Mouse (Mus musculus) cerebellum, postnatal 25 days (tissue): ENCODE results near the gene Slc17a3.

Experiments used
- DNase-seq, 2 experiments: peaks; one replicate each; pipeline ENCODE4 v3.0.0; 2021; ENCODE audit warnings: mixed read lengths in 2 of 2

Slc17a3 gene

DNA sequence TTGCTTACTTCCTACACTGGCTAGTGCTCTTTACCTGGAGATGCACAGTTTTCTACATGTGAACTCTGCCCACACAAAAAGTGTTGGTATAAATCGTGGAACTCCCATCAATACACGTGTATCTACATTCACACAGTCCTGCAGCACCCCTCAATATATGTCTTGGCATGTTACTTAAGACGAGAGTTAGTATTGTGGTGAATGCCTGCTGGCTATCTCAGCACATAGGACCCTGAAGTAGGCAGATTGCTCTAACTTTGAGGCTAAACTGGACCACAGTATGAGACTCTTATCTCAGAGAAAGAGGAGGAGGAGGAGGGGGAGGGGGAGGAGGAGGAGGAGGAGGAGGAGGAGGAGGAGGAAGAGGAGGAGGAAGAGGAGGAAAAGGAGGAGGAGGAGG lies 39.9 kb downstream of the Slc17a3 start:
- no peak for DNase-seq

DNA sequence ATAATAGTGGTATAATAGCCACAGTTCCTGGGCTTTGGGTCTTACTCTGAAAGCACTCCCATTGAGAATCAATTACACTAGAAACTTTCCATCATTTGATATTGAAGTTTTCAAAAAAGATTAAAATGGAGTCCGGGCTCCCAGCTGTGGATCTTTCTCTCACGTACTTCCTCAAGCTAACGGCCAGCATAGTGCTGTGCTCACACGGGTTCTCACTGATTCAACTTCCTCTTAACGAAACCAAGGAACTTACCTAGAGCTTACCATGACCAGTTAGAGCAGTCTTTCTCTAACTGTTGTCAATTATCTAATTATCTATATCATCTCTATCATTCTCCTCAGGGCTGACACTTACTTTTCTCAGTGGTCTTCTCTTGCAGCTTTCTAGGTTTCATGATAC lies 40.4 kb downstream of the Slc17a3 start:
- no peak for DNase-seq

DNA sequence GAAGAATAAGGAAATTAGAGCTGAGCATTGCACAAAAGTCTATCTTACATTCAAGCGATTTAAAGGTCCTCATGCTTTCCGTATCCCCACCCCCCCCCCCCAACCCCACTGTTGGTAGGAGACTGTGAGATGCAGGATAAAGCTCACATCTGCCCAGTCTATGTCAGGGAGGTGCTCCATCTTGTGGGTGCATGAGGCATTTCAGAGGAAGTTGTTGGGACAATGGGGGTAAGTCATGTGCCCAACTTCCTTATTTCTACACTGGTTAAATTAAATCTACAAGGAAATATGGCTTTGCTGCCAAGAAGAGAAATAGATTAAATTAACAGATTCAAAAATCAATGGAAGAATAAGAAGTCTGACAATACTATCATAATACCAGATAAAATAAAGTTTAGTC lies 46.3 kb downstream of the Slc17a3 start:
- DNase-seq = no peak

DNA sequence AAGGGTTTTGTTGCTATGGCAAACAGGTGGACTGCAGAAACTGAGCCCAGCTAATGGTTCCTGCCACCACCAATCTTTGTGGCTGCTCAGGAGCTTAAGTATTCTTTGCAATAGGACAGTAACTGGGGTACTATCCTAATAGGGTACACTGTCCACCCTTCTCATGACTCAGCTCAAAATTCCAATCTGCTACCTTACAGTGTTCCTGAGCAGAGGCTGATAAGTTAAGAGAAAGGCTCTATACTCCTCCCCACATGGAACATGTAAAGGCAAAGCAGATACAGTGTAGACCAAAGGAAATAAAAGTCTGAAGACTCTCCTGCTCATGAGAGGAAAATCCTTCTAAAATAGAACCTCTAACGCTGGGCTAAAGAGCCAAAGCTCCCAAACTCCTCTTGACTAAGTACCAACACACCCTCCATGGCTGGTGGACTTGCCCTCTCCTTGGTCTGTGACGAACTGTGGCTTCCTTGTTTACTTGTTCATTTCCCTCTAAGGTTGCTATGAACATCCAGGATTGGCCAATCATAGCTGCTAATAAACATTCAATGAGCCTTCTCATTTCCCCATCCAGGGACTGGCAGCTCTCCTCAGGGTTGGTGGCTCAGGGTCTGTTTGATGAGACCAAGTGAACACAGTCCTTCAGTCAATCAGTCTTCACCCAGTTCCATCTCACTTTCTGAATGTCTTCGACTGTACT lies 47.9 kb downstream of the Slc17a3 start:
- no peak for DNase-seq

DNA sequence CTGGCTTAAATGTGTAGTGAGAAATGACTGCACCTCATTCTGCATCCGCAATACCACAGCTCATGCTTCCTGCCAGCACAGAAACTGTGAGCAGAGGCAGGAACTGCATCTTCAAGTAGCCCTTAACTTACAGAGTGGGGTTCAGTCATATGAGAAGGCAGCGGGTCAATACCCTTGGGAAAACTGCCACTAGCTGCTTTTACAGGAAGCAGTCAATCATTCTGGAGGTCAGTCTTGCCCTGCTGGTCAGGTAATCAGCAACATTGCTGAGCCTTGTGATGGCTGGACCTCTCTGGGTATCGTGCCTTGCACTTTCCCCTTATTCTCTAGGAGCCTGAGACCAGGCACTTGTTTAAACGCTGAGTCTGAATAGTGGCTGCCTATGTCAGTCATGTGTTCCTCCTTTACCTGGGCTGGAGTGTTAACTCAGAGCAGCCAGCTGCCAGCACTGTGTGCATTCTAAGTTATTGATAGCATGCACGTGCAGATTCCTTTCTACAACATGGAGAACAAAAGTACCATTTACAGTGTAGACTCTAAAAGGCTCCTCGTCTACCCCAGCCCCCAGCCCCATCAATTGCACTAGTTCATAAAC lies 49.9 kb downstream of the Slc17a3 start:
- DNase-seq = no peak

DNA sequence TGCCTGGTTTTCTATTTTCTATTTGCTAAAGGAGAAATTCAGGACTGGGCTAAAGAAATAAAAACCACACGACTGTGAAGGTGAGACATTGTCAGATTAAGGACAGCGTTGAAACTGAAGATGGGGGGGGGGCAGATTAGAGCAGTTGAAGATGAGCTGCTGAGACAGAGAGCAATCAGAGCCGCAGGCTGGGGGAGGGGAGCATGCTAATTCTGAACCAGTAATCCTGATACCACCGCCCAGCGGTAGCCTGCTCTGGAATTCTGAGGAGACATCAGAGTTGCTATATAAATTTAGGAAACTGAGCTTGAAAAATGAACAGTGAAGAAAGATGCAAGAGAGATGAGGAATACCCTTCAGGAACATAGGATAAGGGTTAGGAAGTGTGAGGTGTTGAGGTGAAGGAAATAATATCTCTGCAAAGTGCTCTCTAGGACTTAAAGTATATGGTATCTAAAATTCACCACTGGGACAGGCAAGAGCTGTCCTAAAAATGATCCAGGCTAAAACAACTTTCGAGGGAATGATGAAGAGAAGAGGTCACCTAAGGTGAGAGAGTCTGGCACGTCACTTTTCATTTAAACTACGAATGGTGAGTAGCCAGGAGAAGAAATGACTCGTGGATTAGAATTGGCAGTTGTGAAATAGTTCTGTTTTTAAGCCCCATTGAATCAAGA lies 53.5 kb downstream of the Slc17a3 start:
- no peak for DNase-seq

DNA sequence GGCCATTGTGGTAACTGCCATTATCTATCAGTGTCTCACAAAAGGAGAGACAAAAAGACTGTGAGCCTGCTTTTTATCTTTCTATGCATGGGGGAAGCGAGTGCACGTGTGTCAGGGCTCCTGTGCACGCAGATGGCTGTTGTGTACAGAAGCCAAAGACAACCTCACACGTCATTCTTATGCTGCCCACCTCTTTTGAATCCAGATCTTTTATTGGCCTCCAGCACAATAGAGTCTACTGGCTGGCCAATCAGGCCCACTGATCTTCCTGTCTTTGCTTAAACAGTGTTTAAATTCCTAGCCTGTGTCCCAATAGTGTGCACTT lies 54.0 kb downstream of the Slc17a3 start:
- DNase-seq = no peak

DNA sequence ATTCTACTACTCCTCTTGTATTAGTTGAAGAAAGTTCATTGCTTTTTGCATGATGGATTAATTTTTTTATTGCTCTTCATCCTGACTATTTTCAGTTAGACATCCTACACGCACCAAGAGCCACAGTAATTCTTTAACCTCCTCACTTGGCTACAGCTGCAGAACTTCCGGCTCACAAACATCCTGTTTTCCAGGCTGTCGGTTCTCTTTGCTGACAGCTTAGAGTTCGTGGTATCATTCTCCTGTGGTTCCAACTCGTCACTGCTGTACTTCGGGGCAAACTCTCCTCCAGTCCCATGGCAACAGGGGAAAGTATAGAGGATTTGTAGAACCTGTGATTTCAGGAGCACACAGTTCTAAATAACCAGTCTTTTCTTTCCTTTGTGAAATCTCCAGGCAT lies 59.0 kb downstream of the Slc17a3 start:
- DNase-seq = no peak

DNA sequence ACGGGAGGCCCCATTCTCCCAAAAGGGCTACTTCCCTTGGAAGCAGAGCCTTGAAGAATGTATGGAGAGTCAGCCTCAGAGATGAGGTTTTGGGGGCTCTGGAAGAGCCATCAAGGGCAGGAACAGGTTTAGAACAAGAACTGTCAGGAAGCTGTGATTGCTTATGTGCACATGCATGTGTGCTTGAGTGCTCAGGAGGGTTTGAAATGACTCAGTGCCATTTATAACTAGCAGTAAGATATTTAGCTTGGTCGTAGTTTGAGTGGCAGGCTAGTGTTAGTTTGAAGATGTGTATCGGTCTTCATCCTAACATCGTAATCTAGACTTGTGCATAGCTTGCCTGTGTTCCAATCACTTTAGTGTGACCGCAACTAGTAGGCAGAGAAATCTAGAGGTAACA lies 67.7 kb downstream of the Slc17a3 start:
- no peak for DNase-seq

DNA sequence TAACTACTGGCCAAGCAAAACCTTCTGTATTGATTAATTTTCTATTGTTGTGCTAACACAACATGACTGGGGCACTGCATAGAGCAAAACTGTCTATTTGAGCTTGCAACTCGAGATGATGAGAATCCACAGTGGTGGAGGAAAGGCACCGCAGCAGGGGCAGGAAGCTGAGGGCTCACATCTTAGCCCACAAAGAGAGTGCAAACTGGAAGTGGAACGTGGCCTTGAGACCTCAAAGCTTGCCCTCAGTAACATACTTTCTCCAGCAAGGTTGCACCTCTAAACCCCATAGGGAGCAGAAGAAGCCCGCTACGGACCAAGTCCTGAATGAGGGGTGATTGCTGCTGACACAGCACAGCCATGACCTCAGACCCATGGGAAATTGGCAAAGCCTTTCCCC lies 70.9 kb downstream of the Slc17a3 start:
- no peak for DNase-seq
